Comparison of ENCODE assay signal across 7 mouse cellular contexts in the genomic region with DNA sequence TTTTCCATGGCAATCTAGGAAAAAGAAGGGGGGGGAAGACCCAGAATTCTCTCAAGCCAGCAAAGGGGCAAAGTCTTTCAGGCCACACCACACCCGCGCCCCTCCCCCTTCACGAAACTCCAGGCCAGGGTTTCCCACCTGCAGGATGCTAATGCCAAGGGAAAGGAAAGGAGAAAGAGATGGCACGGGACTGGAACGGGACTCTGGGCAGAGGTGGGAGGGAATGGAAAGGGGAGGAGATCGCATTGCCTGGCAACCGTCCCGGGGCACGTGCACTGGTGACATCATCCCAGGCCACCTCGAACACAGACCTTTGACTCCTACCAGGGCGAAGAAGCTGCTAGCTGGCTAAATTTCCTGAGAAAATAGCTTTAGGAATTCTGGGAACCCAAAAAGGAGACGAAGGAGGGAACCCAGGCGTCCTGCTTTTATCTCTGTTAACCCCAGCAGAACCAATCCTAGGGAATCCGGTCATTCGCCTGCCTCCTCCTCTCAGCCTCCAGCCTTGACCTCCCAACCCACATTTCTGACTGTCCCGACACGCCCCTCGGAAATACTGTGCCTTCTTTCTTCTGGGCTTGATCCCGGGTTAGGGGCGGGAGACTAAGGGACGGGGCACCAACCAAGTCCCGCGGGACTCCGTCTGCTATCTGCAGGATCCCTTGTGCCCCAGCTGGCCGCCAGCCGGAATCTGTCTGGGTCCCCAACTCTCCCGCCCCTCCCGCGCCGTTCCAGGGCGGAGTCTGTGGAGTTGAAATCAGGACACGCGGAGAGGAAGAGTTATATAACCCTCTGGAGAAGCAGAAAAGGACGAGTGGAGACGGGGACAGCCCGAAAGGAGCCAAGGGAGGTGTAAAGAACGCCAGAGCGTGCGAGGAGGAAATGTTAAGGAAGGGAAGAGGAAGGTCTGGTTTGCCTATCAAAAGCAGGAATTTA. TPM values are rescaled to one million over a fixed set of nuclear protein-coding genes. Genes with fewer than 3 reads are reported as not detected.
DNase-seq lines count a peak whose midpoint lies in the region; ATAC-seq and TF ChIP-seq lines count a peak whose summit lies in the region.

No protein-coding gene starts in this region.

- H3K9me3 ChIP-seq in embryonic facial prominence, embryonic 10.5 days: no peaks in the 10 kb centered on the region
- no peaks in the 10 kb centered on the region for H3K9me3 ChIP-seq in intestine, postnatal 0 days (ENCODE audit: control insufficient read depth)
- no peaks in the 10 kb centered on the region for H3K9me3 ChIP-seq in midbrain, embryonic 10.5 days (replicated peaks)

- peaks cover 90% of the 10 kb centered on the region for H3K4me1 ChIP-seq in embryonic facial prominence, embryonic 10.5 days
- peaks cover 16% of the 10 kb centered on the region for H3K4me1 ChIP-seq in intestine, postnatal 0 days (replicated peaks; ENCODE audit: control insufficient read depth, insufficient read depth, low read length)
- H3K4me1 ChIP-seq in midbrain, embryonic 10.5 days: peaks cover 92% of the 10 kb centered on the region

- intact Hi-C loops in left cerebral cortex, postnatal 4 days (cut with DNase I): no loop called here

- H3K4me2 ChIP-seq in intestine, postnatal 0 days (replicated peaks; ENCODE audit: low read depth): peak overlapping the region; percentile 86

- peaks cover 14% of the 10 kb centered on the region for H3K36me3 ChIP-seq in embryonic facial prominence, embryonic 10.5 days (replicated peaks)
- H3K36me3 ChIP-seq in intestine, postnatal 0 days (ENCODE audit: control insufficient read depth, insufficient read depth): no peaks in the 10 kb centered on the region; the same call in 1 of the 2 replicates
- peaks cover 10% of the 10 kb centered on the region for H3K36me3 ChIP-seq in midbrain, embryonic 10.5 days

- peak; percentile 40 for ATAC-seq in granulocyte monocyte progenitor cell, adult 5-6 weeks (replicated peaks; ENCODE audit: poor library complexity, severe bottlenecking)
- peak; percentile 72 for ATAC-seq in intestine, postnatal 0 days

- peak overlapping the region; percentile 47 for H3K9ac ChIP-seq in intestine, postnatal 0 days (ENCODE audit: low read depth, low read length)

- WGBS in embryonic facial prominence, embryonic 10.5 days: under 1% methylated on average over 39 of the region's 39 CpGs
- under 1% methylated on average over 39 of the region's 39 CpGs for WGBS in intestine, postnatal 0 days
- under 1% methylated on average over 39 of the region's 39 CpGs for WGBS in midbrain, embryonic 10.5 days

- no peak for TF ChIP-seq CTCF in intestine, postnatal 0 days (IDR thresholded peaks at IDR 0.05; ENCODE audit: low read depth)

- H3K4me3 ChIP-seq in embryonic facial prominence, embryonic 10.5 days: peak overlapping the region; percentile 93
- peak overlapping the region; percentile 47 for H3K4me3 ChIP-seq in intestine, postnatal 0 days (ENCODE audit: low read depth, low read length)
- H3K4me3 ChIP-seq in midbrain, embryonic 10.5 days: peak overlapping the region; percentile 93

- H3K27ac ChIP-seq in embryonic facial prominence, embryonic 10.5 days (replicated peaks): peak overlapping the region; percentile 99
- H3K27ac ChIP-seq in intestine, postnatal 0 days (ENCODE audit: low read depth, low read length): peak overlapping the region; percentile 95
- H3K27ac ChIP-seq in midbrain, embryonic 10.5 days (replicated peaks): peak overlapping the region; percentile 99

- peak; percentile 98 for DNase-seq in adrenal gland, postnatal 10 days
- DNase-seq in embryonic facial prominence, embryonic 10.5 days (ENCODE audit: low spot score): peak; percentile 97
- DNase-seq in left cerebral cortex, postnatal 4 days: peak; percentile 98
- DNase-seq in midbrain, embryonic 10.5 days (ENCODE audit: low spot score): peak; percentile 97
- DNase-seq in right cerebral cortex, postnatal 36 days (ENCODE audit: low spot score in 2 of 2): peak; percentile 81 to 88

- H3K27me3 ChIP-seq in embryonic facial prominence, embryonic 10.5 days (replicated peaks; ENCODE audit: low read depth, poor library complexity, severe bottlenecking): peaks cover 24% of the 10 kb centered on the region
- peaks cover 9% of the 10 kb centered on the region; the same call in 1 of the 2 replicates for H3K27me3 ChIP-seq in intestine, postnatal 0 days (replicated peaks; ENCODE audit: control insufficient read depth, insufficient read depth, low read length)
- peaks cover 28% of the 10 kb centered on the region for H3K27me3 ChIP-seq in midbrain, embryonic 10.5 days (ENCODE audit: low read depth, poor library complexity, severe bottlenecking)

RNA-seq across cellular contexts. Expression of gene Kdm6b, which starts 4.2 kb away (rescaled TPM):
- 10 to 100 TPM; 49.0 to 53.4 TPM for total RNA-seq in adrenal gland, postnatal 10 days (2021)
- polyA plus RNA-seq in embryonic facial prominence, embryonic 10.5 days (2016; fragmentation: Nextera tagmentation; extraction: Ambion mirVana): 39.8 and 39.9 TPM in 2 replicates
- 12.1 and 14.4 TPM in 2 replicates for total RNA-seq in granulocyte monocyte progenitor cell, adult 5-6 weeks (2014; fragmentation: Nextera tagmentation)
- total RNA-seq in granulocyte monocyte progenitor cell, adult 5-6 weeks (2017): 0.99 and 2.8 TPM in 2 replicates
- polyA plus RNA-seq in intestine, postnatal 0 days (2015; fragmentation: Nextera tagmentation; extraction: Ambion mirVana): 18.2 and 23.6 TPM in 2 replicates
- total RNA-seq in left cerebral cortex, postnatal 4 days (2021): 10 to 100 TPM; 77.2 to 85.8 TPM
- 31.8 and 37.1 TPM in 2 replicates for polyA plus RNA-seq in midbrain, embryonic 10.5 days (2016; fragmentation: Nextera tagmentation; extraction: Ambion mirVana)

RNA-seq across cellular contexts. Expression of gene Tmem88, which starts 19.7 kb away (rescaled TPM):
- 10 to 100 TPM; 29.1 to 33.0 TPM for total RNA-seq in adrenal gland, postnatal 10 days (2021)
- polyA plus RNA-seq in embryonic facial prominence, embryonic 10.5 days (2016; fragmentation: Nextera tagmentation; extraction: Ambion mirVana): 19.8 and 23.1 TPM in 2 replicates
- total RNA-seq in granulocyte monocyte progenitor cell, adult 5-6 weeks (2014; fragmentation: Nextera tagmentation): not detected in 2 replicates
- 0.56 TPM in 1 of 2 replicates, not detected in the other for total RNA-seq in granulocyte monocyte progenitor cell, adult 5-6 weeks (2017)
- polyA plus RNA-seq in intestine, postnatal 0 days (2015; fragmentation: Nextera tagmentation; extraction: Ambion mirVana): 24.1 and 24.9 TPM in 2 replicates
- total RNA-seq in left cerebral cortex, postnatal 4 days (2021): 1 to 10 TPM; 3.1 to 4.2 TPM
- 16.9 and 21.4 TPM in 2 replicates for polyA plus RNA-seq in midbrain, embryonic 10.5 days (2016; fragmentation: Nextera tagmentation; extraction: Ambion mirVana)

RNA-seq across cellular contexts. Expression of gene Cyb5d1, which starts 22.3 kb away (rescaled TPM):
- total RNA-seq in adrenal gland, postnatal 10 days (2021): 10 to 100 TPM; 32.4 to 38.9 TPM
- polyA plus RNA-seq in embryonic facial prominence, embryonic 10.5 days (2016; fragmentation: Nextera tagmentation; extraction: Ambion mirVana): 49.3 and 50.2 TPM in 2 replicates
- 22.8 and 25.2 TPM in 2 replicates for total RNA-seq in granulocyte monocyte progenitor cell, adult 5-6 weeks (2014; fragmentation: Nextera tagmentation)
- total RNA-seq in granulocyte monocyte progenitor cell, adult 5-6 weeks (2017): 32.7 and 38.2 TPM in 2 replicates
- 8.6 and 8.9 TPM in 2 replicates for polyA plus RNA-seq in intestine, postnatal 0 days (2015; fragmentation: Nextera tagmentation; extraction: Ambion mirVana)
- 10 to 100 TPM; 36.3 to 41.1 TPM for total RNA-seq in left cerebral cortex, postnatal 4 days (2021)
- 50.4 and 57.3 TPM in 2 replicates for polyA plus RNA-seq in midbrain, embryonic 10.5 days (2016; fragmentation: Nextera tagmentation; extraction: Ambion mirVana)

RNA-seq across cellular contexts. Expression of gene Naa38, which starts 22.4 kb away (rescaled TPM):
- 100 to 1,000 TPM; 124 to 138 TPM for total RNA-seq in adrenal gland, postnatal 10 days (2021)
- polyA plus RNA-seq in embryonic facial prominence, embryonic 10.5 days (2016; fragmentation: Nextera tagmentation; extraction: Ambion mirVana): 136 and 137 TPM in 2 replicates
- total RNA-seq in granulocyte monocyte progenitor cell, adult 5-6 weeks (2014; fragmentation: Nextera tagmentation): 164 and 170 TPM in 2 replicates
- 112 and 181 TPM in 2 replicates for total RNA-seq in granulocyte monocyte progenitor cell, adult 5-6 weeks (2017)
- 159 and 164 TPM in 2 replicates for polyA plus RNA-seq in intestine, postnatal 0 days (2015; fragmentation: Nextera tagmentation; extraction: Ambion mirVana)
- 10 to 100 TPM; 60.2 to 63.9 TPM for total RNA-seq in left cerebral cortex, postnatal 4 days (2021)
- polyA plus RNA-seq in midbrain, embryonic 10.5 days (2016; fragmentation: Nextera tagmentation; extraction: Ambion mirVana): 145 and 146 TPM in 2 replicates

RNA-seq across cellular contexts. Expression of gene Chd3, which starts 48.5 kb away (rescaled TPM):
- total RNA-seq in adrenal gland, postnatal 10 days (2021): 100 to 1,000 TPM in 1 of 2 experiments, 10 to 100 TPM in 1; 93.8 to 128 TPM
- 46.2 and 55.9 TPM in 2 replicates for polyA plus RNA-seq in embryonic facial prominence, embryonic 10.5 days (2016; fragmentation: Nextera tagmentation; extraction: Ambion mirVana)
- 37.0 and 59.8 TPM in 2 replicates for total RNA-seq in granulocyte monocyte progenitor cell, adult 5-6 weeks (2014; fragmentation: Nextera tagmentation)
- 26.9 and 37.7 TPM in 2 replicates for total RNA-seq in granulocyte monocyte progenitor cell, adult 5-6 weeks (2017)
- 19.4 and 24.8 TPM in 2 replicates for polyA plus RNA-seq in intestine, postnatal 0 days (2015; fragmentation: Nextera tagmentation; extraction: Ambion mirVana)
- total RNA-seq in left cerebral cortex, postnatal 4 days (2021): 100 to 1,000 TPM; 552 to 572 TPM
- polyA plus RNA-seq in midbrain, embryonic 10.5 days (2016; fragmentation: Nextera tagmentation; extraction: Ambion mirVana): 41.7 and 50.6 TPM in 2 replicates

Comparison
In these comparisons a context has a peak if more than half of its experiments do, and no peak if none do; other contexts are left out.
1. Peak in every context shown above with its lines: DNase-seq, ATAC-seq, H3K4me3 ChIP-seq and H3K27ac ChIP-seq.
2. RNA of gene Tmem88, which starts 19.7 kb away (total RNA-seq): 29.1 to 33.0 TPM in adrenal gland, postnatal 10 days; 3.1 to 4.2 TPM in left cerebral cortex, postnatal 4 days and 0.56 TPM in granulocyte monocyte progenitor cell, adult 5-6 weeks; every median in the first group is over 4 times any median in the second.